Mouse (Mus musculus) C2C12 (cell line): ENCODE measurements around the gene Txndc5. TPM values are rescaled to one million over a fixed set of nuclear protein-coding genes. Genes with fewer than 3 reads are reported as not detected.

Experiments used
- H3K27me3 ChIP-seq: one replicate; pipeline ENCODE4 v1.6.1; 2011; ENCODE audit not compliant: control insufficient read depth, insufficient read depth, insufficient read length
- H3K36me3 ChIP-seq: one replicate; pipeline ENCODE4 v1.6.1; 2011; ENCODE audit not compliant: control insufficient read depth, insufficient read depth
- H3K4me3 ChIP-seq: one replicate; pipeline ENCODE4 v1.5.1; 2011; ENCODE audit warnings: mild to moderate bottlenecking, control low read depth; ENCODE audit not compliant: poor library complexity, insufficient read depth, severe bottlenecking
- H3K79me2 ChIP-seq: one replicate; pipeline ENCODE4 v1.6.1; 2011; ENCODE audit not compliant: control insufficient read depth, insufficient read depth
- H3K79me3 ChIP-seq: one replicate; pipeline ENCODE4 v1.6.1; 2011; ENCODE audit warnings: low read depth, control low read depth
- H3ac ChIP-seq: one replicate; pipeline ENCODE3; 2011; ENCODE audit warnings: low read depth; ENCODE audit not compliant: control insufficient read depth, insufficient read length
- CEBPB ChIP-seq: IDR thresholded peaks from one replicate; pipeline ENCODE4 v1.6.1; 2011; ENCODE audit warnings: low read depth, mild to moderate bottlenecking, control low read depth, moderate library complexity
- CTCF ChIP-seq: IDR thresholded peaks from one replicate; pipeline ENCODE4 v1.5.1; 2011; ENCODE audit not compliant: control insufficient read depth, insufficient read depth, insufficient read length
- FOSL1 ChIP-seq: IDR thresholded peaks from one replicate; pipeline ENCODE4 v1.8.0; 2011; ENCODE audit warnings: mild to moderate bottlenecking, low read length; ENCODE audit not compliant: poor library complexity, insufficient read depth, severe bottlenecking
- MAX ChIP-seq: IDR thresholded peaks from one replicate; pipeline ENCODE4 v1.6.1; 2011; ENCODE audit warnings: mild to moderate bottlenecking, control low read depth
- MYOD1 ChIP-seq: IDR thresholded peaks from one replicate; pipeline ENCODE4 v1.6.1; 2011; ENCODE audit warnings: low read depth; ENCODE audit not compliant: control insufficient read depth, insufficient read length
- MYOG ChIP-seq: IDR thresholded peaks from one replicate; pipeline ENCODE4 v1.6.1; 2011; ENCODE audit not compliant: control insufficient read depth, insufficient read length; ENCODE audit errors: extremely low read depth
- USF1 ChIP-seq: IDR thresholded peaks from one replicate; pipeline ENCODE4 v1.6.1; 2011; ENCODE audit warnings: low read depth, mild to moderate bottlenecking, control low read depth, moderate library complexity
- polyA plus RNA-seq: library from polyadenylated mRNA; unstranded; fragments of >200 nt; fragmentation: generic; extraction: Trizol; gene quantifications from one replicate; pipeline ENCODE4 v1.2.1, GENCODE M21; 2012; ENCODE audit warnings: missing spikeins

Gene Txndc5
- polyA plus RNA-seq, 1 experiment, result 225 TPM

- no peaks in the 10 kb centered on the region for H3K79me3 ChIP-seq
- H3K4me3 ChIP-seq, result no peak overlapping the region
- no peak for TF ChIP-seq MYOG
- no peak for TF ChIP-seq MYOD1
- TF ChIP-seq CEBPB, result no peak
- no peak for TF ChIP-seq FOSL1
- no peak for TF ChIP-seq USF1
- TF ChIP-seq MAX, result no peak
- TF ChIP-seq CTCF, result no peak
- H3ac ChIP-seq, result no peak overlapping the region
- no peaks in the 10 kb centered on the region for H3K36me3 ChIP-seq
- no peaks in the 10 kb centered on the region for H3K79me2 ChIP-seq
- peaks cover 3% of the 10 kb centered on the region for H3K27me3 ChIP-seq
Measured at GRCm38 (mm10) chr13:38481021-38481420, 47.6 kb downstream of the Txndc5 start.

- Histone ChIP-seq H3K27me3 (peaks cover 3% of the 10 kb centered on the region), H3K36me3 (no peaks in the 10 kb centered on the region), H3K4me3 (no peak overlapping the region), H3K79me3 (no peaks in the 10 kb centered on the region), H3K79me2 (no peaks in the 10 kb centered on the region), H3ac (no peak overlapping the region)
- TF ChIP-seq CEBPB (no peak), FOSL1 (no peak), MYOG (no peak)
Measured at GRCm38 (mm10) chr13:38476936-38477335, 51.7 kb downstream of the Txndc5 start.

GRCm38 (mm10) chr13:38473497-38473896, 55.1 kb downstream of the Txndc5 start:
- Histone ChIP-seq H3K4me3 (no peak overlapping the region), H3K36me3 (no peaks in the 10 kb centered on the region), H3K79me2 (no peaks in the 10 kb centered on the region), H3K27me3 (peaks cover 5% of the 10 kb centered on the region), H3ac (no peak overlapping the region), H3K79me3 (no peaks in the 10 kb centered on the region)
- TF ChIP-seq CEBPB, result no peak

- peaks cover 5% of the 10 kb centered on the region for H3K27me3 ChIP-seq
- TF ChIP-seq CEBPB, result no peak
- no peak for TF ChIP-seq MYOG
- no peak for TF ChIP-seq MYOD1
- no peaks in the 10 kb centered on the region for H3K79me2 ChIP-seq
- no peaks in the 10 kb centered on the region for H3K79me3 ChIP-seq
- H3ac ChIP-seq, result no peak overlapping the region
- no peak overlapping the region for H3K4me3 ChIP-seq
- no peaks in the 10 kb centered on the region for H3K36me3 ChIP-seq
Measured at GRCm38 (mm10) chr13:38472636-38473035, 56.0 kb downstream of the Txndc5 start.

- Histone ChIP-seq H3K27me3 (peaks cover 5% of the 10 kb centered on the region), H3ac (no peak overlapping the region), H3K79me2 (no peaks in the 10 kb centered on the region), H3K79me3 (no peaks in the 10 kb centered on the region), H3K36me3 (no peaks in the 10 kb centered on the region), H3K4me3 (no peak overlapping the region)
- TF ChIP-seq USF1 (no peak), CEBPB (no peak), CTCF (no peak), FOSL1 (no peak), MAX (no peak), MYOG (no peak)
Measured at GRCm38 (mm10) chr13:38470882-38471281, 57.7 kb downstream of the Txndc5 start.

- Histone ChIP-seq H3K79me3 (no peaks in the 10 kb centered on the region), H3ac (no peak overlapping the region), H3K79me2 (no peaks in the 10 kb centered on the region), H3K27me3 (no peaks in the 10 kb centered on the region), H3K36me3 (no peaks in the 10 kb centered on the region), H3K4me3 (no peak overlapping the region)
- TF ChIP-seq USF1 (no peak), CTCF (no peak), MYOG (no peak), CEBPB (no peak), MAX (no peak), FOSL1 (no peak), MYOD1 (no peak)
Measured at GRCm38 (mm10) chr13:38463410-38463809, 65.2 kb downstream of the Txndc5 start.

- Histone ChIP-seq H3K4me3 (no peak overlapping the region), H3K79me3 (no peaks in the 10 kb centered on the region), H3ac (no peak overlapping the region), H3K79me2 (no peaks in the 10 kb centered on the region), H3K27me3 (peaks cover 3% of the 10 kb centered on the region), H3K36me3 (no peaks in the 10 kb centered on the region)
- no peak for TF ChIP-seq CTCF
- no peak for TF ChIP-seq MYOG
- no peak for TF ChIP-seq USF1
- TF ChIP-seq MYOD1, result no peak
- no peak for TF ChIP-seq MAX
- no peak for TF ChIP-seq FOSL1
- TF ChIP-seq CEBPB, result no peak
Measured at GRCm38 (mm10) chr13:38451446-38451845, 77.2 kb downstream of the Txndc5 start.

Other genes with a start within 250 kb of the Txndc5 start
- not detected for gene Bmp6, start 183.7 kb downstream of the Txndc5 start, polyA plus RNA-seq
- 7.1 TPM for gene Bloc1s5, start 106.3 kb upstream of the Txndc5 start, polyA plus RNA-seq
- 64.0 TPM for gene Eef1e1, start 130.2 kb upstream of the Txndc5 start, polyA plus RNA-seq